9 mouse cellular contexts compared by ENCODE assay signal in the genomic region with DNA sequence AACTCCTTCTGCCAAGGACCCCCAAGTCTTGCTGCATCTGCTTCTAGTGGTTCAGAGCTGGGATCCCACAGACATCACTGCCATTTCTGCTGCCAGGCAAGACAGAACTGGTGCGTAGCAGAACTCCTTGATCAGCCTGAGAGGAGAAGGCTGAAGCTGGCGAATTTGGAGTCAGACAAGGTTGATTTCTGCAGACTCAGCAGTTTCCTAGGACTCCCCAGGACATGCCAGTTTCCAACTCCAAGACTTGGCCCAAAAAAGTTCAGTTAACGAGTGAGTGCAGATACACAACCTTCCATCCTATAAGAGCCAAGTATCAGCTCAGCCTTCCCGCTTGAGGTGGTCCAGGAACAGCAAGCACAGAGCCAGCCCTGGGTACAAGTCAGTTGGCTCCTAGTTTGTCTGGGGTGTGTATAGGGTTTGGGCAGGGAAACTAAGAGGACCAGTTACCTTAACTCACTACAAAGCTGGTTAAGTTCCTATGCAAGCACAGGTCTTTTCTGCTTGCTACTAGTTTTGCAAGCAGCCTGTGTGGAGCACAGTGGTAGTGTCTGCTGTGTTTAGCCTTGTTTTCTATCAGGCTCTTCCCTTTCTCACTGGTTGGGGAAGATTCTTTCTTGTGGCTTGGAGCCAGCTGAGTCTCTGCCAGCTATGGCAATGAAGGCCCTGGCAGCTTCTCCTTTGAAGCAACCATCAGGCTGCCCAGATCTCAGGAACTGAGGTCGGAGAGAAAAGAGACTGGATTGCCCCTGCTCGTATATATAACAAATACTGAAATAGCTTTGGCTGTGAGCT.
DNase-seq lines count a peak whose midpoint lies in the region; ATAC-seq lines count a peak whose summit lies in the region.
"Had no signal": no experiment of that assay in that cellular context is flagged by ENCODE, and none has a peak within 500 bp of the region (broad histone marks: within the 10 kb centered on the region; RNA-seq: fewer than 3 reads in every experiment).

No protein-coding gene starts in this region.

- H3K36me3 ChIP-seq in hindbrain, embryonic 14.5 days (replicated peaks; ENCODE audit: control insufficient read depth, insufficient read depth) = no peaks in the 10 kb centered on the region
- H3K36me3 ChIP-seq in hindbrain, embryonic 12.5 days = no peaks in the 10 kb centered on the region
- no peaks in the 10 kb centered on the region for H3K36me3 ChIP-seq in liver, embryonic 12.5 days
- H3K36me3 ChIP-seq: embryonic facial prominence, embryonic 12.5 days had no signal

- DNase-seq in hindbrain, embryonic 14.5 days (ENCODE audit: low spot score) = peak; percentile 50
- peak; percentile 87 for DNase-seq in adrenal gland, postnatal 10 days
- DNase-seq in frontal cortex, adult 2 months (ENCODE audit: extremely low spot score in 1 of 2, low spot score in 1 of 2) = peak; percentile 1 to 53
- DNase-seq in layer of hippocampus, adult 9-10 months (ENCODE audit: low spot score) = peak; percentile 26
- DNase-seq in right cerebral cortex, postnatal 14 days = peak; percentile 64

- no peak overlapping the region for H3K27ac ChIP-seq in hindbrain, embryonic 14.5 days
- no peak overlapping the region for H3K27ac ChIP-seq in hindbrain, embryonic 12.5 days
- H3K27ac ChIP-seq in liver, embryonic 12.5 days = no peak overlapping the region
- H3K27ac ChIP-seq: embryonic facial prominence, embryonic 12.5 days had no signal

- H3K27me3 ChIP-seq in hindbrain, embryonic 14.5 days (ENCODE audit: control insufficient read depth, insufficient read depth, low read length) = no peaks in the 10 kb centered on the region
- no peaks in the 10 kb centered on the region for H3K27me3 ChIP-seq in hindbrain, embryonic 12.5 days
- H3K27me3 ChIP-seq in liver, embryonic 12.5 days (replicated peaks) = no peaks in the 10 kb centered on the region
- H3K27me3 ChIP-seq: embryonic facial prominence, embryonic 12.5 days had no signal

- ATAC-seq in hindbrain, embryonic 14.5 days (ENCODE audit: low FRiP score) = no peak
- no peak for ATAC-seq in hindbrain, embryonic 12.5 days (ENCODE audit: low FRiP score)
- no peak for ATAC-seq in megakaryocyte-erythroid progenitor cell, adult 5-6 weeks (replicated peaks; ENCODE audit: low FRiP score, low TSS enrichment, poor library complexity, severe bottlenecking)
- no peak for ATAC-seq in liver, embryonic 12.5 days

- 71% methylated on average over 6 of the region's 6 CpGs for WGBS in hindbrain, embryonic 14.5 days
- 87% methylated on average over 6 of the region's 6 CpGs for WGBS in hindbrain, embryonic 12.5 days
- 65% methylated on average over 6 of the region's 6 CpGs for WGBS in liver, embryonic 12.5 days (ENCODE audit: insufficient replicate concordance)

- no peaks in the 10 kb centered on the region for H3K9me3 ChIP-seq in hindbrain, embryonic 14.5 days (ENCODE audit: control insufficient read depth, low read length)
- no peaks in the 10 kb centered on the region for H3K9me3 ChIP-seq in hindbrain, embryonic 12.5 days (replicated peaks)
- no peaks in the 10 kb centered on the region for H3K9me3 ChIP-seq in liver, embryonic 12.5 days (replicated peaks)
- H3K9me3 ChIP-seq: embryonic facial prominence, embryonic 12.5 days had no signal

- no peak overlapping the region for H3K4me2 ChIP-seq in hindbrain, embryonic 14.5 days (replicated peaks)
- H3K4me2 ChIP-seq in hindbrain, embryonic 12.5 days (replicated peaks) = no peak overlapping the region
- H3K4me2 ChIP-seq in liver, embryonic 12.5 days = no peak overlapping the region
- H3K4me2 ChIP-seq: embryonic facial prominence, embryonic 12.5 days had no signal

- no peak overlapping the region for H3K4me3 ChIP-seq in hindbrain, embryonic 14.5 days (replicated peaks; ENCODE audit: low read length)
- H3K4me3 ChIP-seq in hindbrain, embryonic 12.5 days = no peak overlapping the region
- no peak overlapping the region for H3K4me3 ChIP-seq in liver, embryonic 12.5 days
- H3K4me3 ChIP-seq: embryonic facial prominence, embryonic 12.5 days had no signal

- no peaks in the 10 kb centered on the region for H3K4me1 ChIP-seq in hindbrain, embryonic 14.5 days (replicated peaks; ENCODE audit: control insufficient read depth, insufficient read depth, low read length)
- no peaks in the 10 kb centered on the region for H3K4me1 ChIP-seq in hindbrain, embryonic 12.5 days
- H3K4me1 ChIP-seq in liver, embryonic 12.5 days = no peaks in the 10 kb centered on the region
- H3K4me1 ChIP-seq: embryonic facial prominence, embryonic 12.5 days had no signal

- H3K9ac ChIP-seq in hindbrain, embryonic 14.5 days = no peak overlapping the region
- H3K9ac ChIP-seq in hindbrain, embryonic 12.5 days = no peak overlapping the region
- H3K9ac ChIP-seq in liver, embryonic 12.5 days = no peak overlapping the region
- H3K9ac ChIP-seq: embryonic facial prominence, embryonic 12.5 days had no signal

Comparison
In these comparisons a context has a peak if more than half of its experiments do, and no peak if none do; other contexts are left out.
1. DNase-seq: peak in every context shown above with its lines; median percentile 87 in adrenal gland, postnatal 10 days; 64 in right cerebral cortex, postnatal 14 days; 50 in hindbrain, embryonic 14.5 days; 27 in frontal cortex, adult 2 months; 26 in layer of hippocampus, adult 9-10 months.